In genomic region chr8:95140555-95140954, GRCm38 (mm10) we compare ENCODE assay signal across 7 mouse cellular contexts. TPM values are rescaled to one million over a fixed set of nuclear protein-coding genes. Genes with fewer than 3 reads are reported as not detected.
DNase-seq lines count a peak whose midpoint lies in the region; ATAC-seq and TF ChIP-seq lines count a peak whose summit lies in the region.

No protein-coding gene starts in this region.

- H3K9ac ChIP-seq in midbrain, embryonic 16.5 days (ENCODE audit: low read depth, low read length) = no peak overlapping the region
- H3K9ac ChIP-seq in heart, postnatal 0 days (replicated peaks; ENCODE audit: low read depth, low read length) = no peak overlapping the region
- no peak overlapping the region for H3K9ac ChIP-seq in liver, embryonic 11.5 days (ENCODE audit: low read depth, low read length)
- no peak overlapping the region for H3K9ac ChIP-seq in stomach, postnatal 0 days (ENCODE audit: low read length)

- H3K36me3 ChIP-seq in midbrain, embryonic 16.5 days (ENCODE audit: control insufficient read depth, insufficient read depth, low read length) = no peaks in the 10 kb centered on the region
- no peaks in the 10 kb centered on the region for H3K36me3 ChIP-seq in midbrain, embryonic 10.5 days
- H3K36me3 ChIP-seq in heart, postnatal 0 days (replicated peaks; ENCODE audit: control insufficient read depth, insufficient read depth, low read length) = peaks cover 12% of the 10 kb centered on the region; the same call in 1 of the 2 replicates
- no peaks in the 10 kb centered on the region for H3K36me3 ChIP-seq in liver, embryonic 11.5 days (ENCODE audit: control insufficient read depth, insufficient read depth, low read length)
- H3K36me3 ChIP-seq in stomach, postnatal 0 days (ENCODE audit: control insufficient read depth, insufficient read depth, low read length) = no peaks in the 10 kb centered on the region

- no peak overlapping the region for H3K4me3 ChIP-seq in midbrain, embryonic 16.5 days (ENCODE audit: low read depth, low read length)
- H3K4me3 ChIP-seq in midbrain, embryonic 10.5 days = no peak overlapping the region
- H3K4me3 ChIP-seq in heart, postnatal 0 days (ENCODE audit: low read depth, low read length) = peak overlapping the region; percentile 7; the same call in 1 of the 2 replicates
- no peak overlapping the region for H3K4me3 ChIP-seq in liver, embryonic 11.5 days (ENCODE audit: low read depth, low read length)
- no peak overlapping the region for H3K4me3 ChIP-seq in stomach, postnatal 0 days (ENCODE audit: low read depth, low read length)

- 75% methylated on average over 5 of the region's 5 CpGs for WGBS in midbrain, embryonic 16.5 days
- WGBS in midbrain, embryonic 10.5 days = 69% methylated on average over 5 of the region's 5 CpGs
- WGBS in heart, postnatal 0 days = 52% methylated on average over 5 of the region's 5 CpGs
- 39% methylated on average over 5 of the region's 5 CpGs for WGBS in liver, embryonic 11.5 days
- WGBS in stomach, postnatal 0 days = 56% methylated on average over 5 of the region's 5 CpGs

- TF ChIP-seq CTCF in heart, postnatal 0 days (IDR thresholded peaks at IDR 0.05; ENCODE audit: low read depth) = no peak
- no peak for TF ChIP-seq CTCF in stomach, postnatal 0 days (IDR thresholded peaks at IDR 0.05; ENCODE audit: low read depth)

- DNase-seq in midbrain, embryonic 10.5 days (ENCODE audit: low spot score) = no peak
- no peak for DNase-seq in heart, postnatal 0 days (ENCODE audit: low spot score)
- no peak for DNase-seq in liver, embryonic 11.5 days (ENCODE audit: low spot score)
- DNase-seq in stomach, postnatal 0 days (ENCODE audit: low spot score) = no peak
- no peak for DNase-seq in embryo, embryonic 9.5 days (ENCODE audit: extremely low spot score)
- DNase-seq in thymus, postnatal 36 days = no peak

- H3K4me1 ChIP-seq in midbrain, embryonic 16.5 days (ENCODE audit: control insufficient read depth, insufficient read depth, low read length) = peaks cover 41% of the 10 kb centered on the region
- H3K4me1 ChIP-seq in midbrain, embryonic 10.5 days = peaks cover 55% of the 10 kb centered on the region
- H3K4me1 ChIP-seq in heart, postnatal 0 days (ENCODE audit: control insufficient read depth, insufficient read depth) = peaks cover 44% of the 10 kb centered on the region
- H3K4me1 ChIP-seq in liver, embryonic 11.5 days (replicated peaks; ENCODE audit: control insufficient read depth, insufficient read depth, low read length) = peaks cover 28% of the 10 kb centered on the region
- H3K4me1 ChIP-seq in stomach, postnatal 0 days (replicated peaks; ENCODE audit: control insufficient read depth, insufficient read depth) = peaks cover 14% of the 10 kb centered on the region

- H3K9me3 ChIP-seq in midbrain, embryonic 16.5 days (replicated peaks; ENCODE audit: control insufficient read depth, low read length, poor library complexity, severe bottlenecking) = no peaks in the 10 kb centered on the region
- no peaks in the 10 kb centered on the region for H3K9me3 ChIP-seq in midbrain, embryonic 10.5 days (replicated peaks)
- no peaks in the 10 kb centered on the region for H3K9me3 ChIP-seq in heart, postnatal 0 days (replicated peaks; ENCODE audit: control insufficient read depth, low read length)
- H3K9me3 ChIP-seq in liver, embryonic 11.5 days (ENCODE audit: control insufficient read depth, low read length) = no peaks in the 10 kb centered on the region
- no peaks in the 10 kb centered on the region for H3K9me3 ChIP-seq in stomach, postnatal 0 days (ENCODE audit: control insufficient read depth, low read length)

- no peak for ATAC-seq in midbrain, embryonic 16.5 days
- no peak for ATAC-seq in heart, postnatal 0 days (ENCODE audit: insufficient read depth, low read depth)
- no peak for ATAC-seq in liver, embryonic 11.5 days (replicated peaks; ENCODE audit: low FRiP score)
- ATAC-seq in stomach, postnatal 0 days (ENCODE audit: low FRiP score, low TSS enrichment) = no peak

- TF ChIP-seq EP300 in heart, postnatal 0 days (IDR thresholded peaks at IDR 0.05; ENCODE audit: low read depth) = no peak
- TF ChIP-seq EP300 in stomach, postnatal 0 days (optimal IDR thresholded peaks at IDR 0.05) = no peak

- H3K27ac ChIP-seq in midbrain, embryonic 16.5 days (ENCODE audit: low read length) = no peak overlapping the region
- no peak overlapping the region for H3K27ac ChIP-seq in midbrain, embryonic 10.5 days (replicated peaks)
- peak overlapping the region; percentile 86 for H3K27ac ChIP-seq in heart, postnatal 0 days (ENCODE audit: low read depth)
- no peak overlapping the region for H3K27ac ChIP-seq in liver, embryonic 11.5 days (ENCODE audit: low read depth, low read length)
- H3K27ac ChIP-seq in stomach, postnatal 0 days (replicated peaks) = 0 out of 2 replicates have a peak overlapping the region, but pooled peaks have one; percentile 8

- H3K27me3 ChIP-seq in midbrain, embryonic 16.5 days (ENCODE audit: control insufficient read depth, insufficient read depth, low read depth, low read length) = no peaks in the 10 kb centered on the region
- H3K27me3 ChIP-seq in midbrain, embryonic 10.5 days (ENCODE audit: low read depth, poor library complexity, severe bottlenecking) = peaks cover 91% of the 10 kb centered on the region
- H3K27me3 ChIP-seq in heart, postnatal 0 days (ENCODE audit: control insufficient read depth, insufficient read depth, low read length) = 0 out of 2 replicates have a peak, but pooled peaks cover 5% of the 10 kb centered on the region
- H3K27me3 ChIP-seq in liver, embryonic 11.5 days (replicated peaks; ENCODE audit: control insufficient read depth, insufficient read depth, low read length) = peaks cover 35% of the 10 kb centered on the region
- H3K27me3 ChIP-seq in stomach, postnatal 0 days (ENCODE audit: control insufficient read depth, insufficient read depth, low read length) = peaks cover 2% of the 10 kb centered on the region; the same call in 1 of the 2 replicates

- peak overlapping the region; percentile 15; the same call in 1 of the 2 replicates for H3K4me2 ChIP-seq in midbrain, embryonic 16.5 days (ENCODE audit: low read length)
- peak overlapping the region; percentile 73 for H3K4me2 ChIP-seq in heart, postnatal 0 days (ENCODE audit: low read depth, low read length)
- H3K4me2 ChIP-seq in liver, embryonic 11.5 days = peak overlapping the region; percentile 15; the same call in 1 of the 2 replicates
- peak overlapping the region; percentile 1; the same call in 1 of the 2 replicates for H3K4me2 ChIP-seq in stomach, postnatal 0 days (replicated peaks; ENCODE audit: low read depth)

RNA-seq across cellular contexts. Expression of gene Katnb1, which starts 59.6 kb away (rescaled TPM):
- 43.4 and 50.2 TPM in 2 replicates for polyA plus RNA-seq in midbrain, embryonic 16.5 days (2015; fragmentation: Nextera tagmentation; extraction: Ambion mirVana)
- 32.0 and 34.2 TPM in 2 replicates for polyA plus RNA-seq in midbrain, embryonic 10.5 days (2016; fragmentation: Nextera tagmentation; extraction: Ambion mirVana)
- 10.7 and 20.5 TPM in 2 replicates for total RNA-seq in heart, postnatal 0 days (2014; rRNA removed; ENCODE audit: low replicate concordance)
- 8.2 and 10.2 TPM in 2 replicates for polyA plus RNA-seq in heart, postnatal 0 days (2015; fragmentation: Nextera tagmentation; extraction: Ambion mirVana)
- polyA plus RNA-seq in liver, embryonic 11.5 days (2014; fragmentation: Nextera tagmentation; extraction: Ambion mirVana) = 25.1 and 26.6 TPM in 2 replicates
- polyA plus RNA-seq in stomach, postnatal 0 days (2015; fragmentation: Nextera tagmentation; extraction: Ambion mirVana) = 11.6 and 12.4 TPM in 2 replicates

Comparison
In these comparisons a context has a peak if more than half of its experiments do, and no peak if none do; other contexts are left out.
1. H3K27ac ChIP-seq: peak in heart, postnatal 0 days (single experiment) and stomach, postnatal 0 days (single experiment); none in midbrain, embryonic 16.5 days (single experiment), midbrain, embryonic 10.5 days (single experiment) and liver, embryonic 11.5 days (single experiment).
2. H3K4me2 ChIP-seq: peak in every context shown above with its lines; median percentile 73 in heart, postnatal 0 days; 15 in midbrain, embryonic 16.5 days; 15 in liver, embryonic 11.5 days; 1 in stomach, postnatal 0 days.